Mouse (Mus musculus): ENCODE measurements at regions not wholly inside any gene's neighbourhood (a gene's known extent, or its start where the extent isn't known, plus 50 kb on each side); places are given as distances from the start of the nearest gene placed in this dataset.
A peak's percentile ranks its signal among the peaks of the same experiment; 100 is the strongest.

- no peak for DNase-seq (ENCODE audit: low spot score)
These were observed 243.8 kb upstream of the Gadl1 start for GRCm38 (mm10) chr9:115665337-115666004.

GRCm38 (mm10) chr9:115666530-115666929 lies 242.7 kb upstream of the Gadl1 start:
- DNase-seq (ENCODE audit: low spot score) = no peak

GRCm38 (mm10) chr9:115680703-115681576 lies 228.3 kb upstream of the Gadl1 start:
- no peak for DNase-seq (ENCODE audit: low spot score)

- no peak for DNase-seq (ENCODE audit: low spot score)
These were observed 227.4 kb upstream of the Gadl1 start for GRCm38 (mm10) chr9:115681841-115682240.

GRCm38 (mm10) chr9:115683951-115684350 lies 225.3 kb upstream of the Gadl1 start:
- DNase-seq (ENCODE audit: low spot score) = no peak

GRCm38 (mm10) chr9:115686605-115687004 lies 222.7 kb upstream of the Gadl1 start:
- DNase-seq (ENCODE audit: low spot score) = peak; percentile 12

GRCm38 (mm10) chr9:115692837-115693236 lies 216.4 kb upstream of the Gadl1 start:
- no peak for DNase-seq (ENCODE audit: low spot score)

- no peak for DNase-seq (ENCODE audit: low spot score)
These were observed 205.5 kb upstream of the Gadl1 start for GRCm38 (mm10) chr9:115703791-115704190.

GRCm38 (mm10) chr9:115704249-115704648 lies 205.0 kb upstream of the Gadl1 start:
- peak; percentile 50 for DNase-seq (ENCODE audit: low spot score)

GRCm38 (mm10) chr9:115705761-115706160 lies 203.5 kb upstream of the Gadl1 start:
- DNase-seq (ENCODE audit: low spot score) = no peak

GRCm38 (mm10) chr9:115708199-115708934 lies 200.9 kb upstream of the Gadl1 start:
- no peak for DNase-seq (ENCODE audit: low spot score)

GRCm38 (mm10) chr9:115710039-115710739 lies 199.1 kb upstream of the Gadl1 start:
- DNase-seq (ENCODE audit: low spot score) = peak; percentile 20

GRCm38 (mm10) chr9:115720306-115720705 lies 188.9 kb upstream of the Gadl1 start:
- DNase-seq (ENCODE audit: low spot score) = no peak

GRCm38 (mm10) chr9:115720841-115721240 lies 188.4 kb upstream of the Gadl1 start:
- no peak for DNase-seq (ENCODE audit: low spot score)

GRCm38 (mm10) chr9:115724063-115724462 lies 185.2 kb upstream of the Gadl1 start:
- no peak for DNase-seq (ENCODE audit: low spot score)

GRCm38 (mm10) chr9:115727361-115727760 lies 181.9 kb upstream of the Gadl1 start:
- peak; percentile 9 for DNase-seq (ENCODE audit: low spot score)

- no peak for DNase-seq (ENCODE audit: low spot score)
These were observed 177.7 kb upstream of the Gadl1 start for GRCm38 (mm10) chr9:115731557-115731956.

- DNase-seq (ENCODE audit: low spot score) = no peak
These were observed 176.2 kb upstream of the Gadl1 start for GRCm38 (mm10) chr9:115733104-115733503.

GRCm38 (mm10) chr9:115739984-115740383 lies 169.3 kb upstream of the Gadl1 start:
- DNase-seq (ENCODE audit: low spot score) = no peak

GRCm38 (mm10) chr9:115746436-115746835 lies 162.8 kb upstream of the Gadl1 start:
- no peak for DNase-seq (ENCODE audit: low spot score)

GRCm38 (mm10) chr9:115760496-115760895 lies 148.8 kb upstream of the Gadl1 start:
- DNase-seq (ENCODE audit: low spot score) = no peak
